Mouse (Mus musculus) ES-E14 (cell line): Measurements from ENCODE around the gene Zmynd11. TPM values are rescaled to one million over a fixed set of nuclear protein-coding genes. Genes with fewer than 3 reads are reported as not detected.
"Not testable (repeated sequence)": the region's sequence is repeated elsewhere in the genome, so short reads cannot be mapped to it uniquely, and the experiment has no call there.

Experiments used
- DNase-seq: peaks from one replicate; pipeline ENCODE4 v3.0.0-alpha.2; 2013; ENCODE audit warnings: low read depth, low spot score
- H3K27ac ChIP-seq: 2 replicates; pipeline ENCODE4 v1.5.1; 2012; ENCODE audit warnings: low read depth, mild to moderate bottlenecking, low read length, moderate library complexity, mixed read lengths; ENCODE audit not compliant: poor library complexity, insufficient read depth, severe bottlenecking
- H3K36me3 ChIP-seq: 2 replicates; pipeline ENCODE4 v1.6.1; 2012; ENCODE audit warnings: mild to moderate bottlenecking, low read length, moderate library complexity, mixed read lengths; ENCODE audit not compliant: control insufficient read depth, poor library complexity, insufficient read depth, severe bottlenecking
- H3K4me1 ChIP-seq, 2 experiments: fragments of 150-350 bp in 1 of 2; sonication (generic) in 1 of 2; 2 replicates each; pipeline ENCODE4 v1.6.1; 2012; ENCODE audit warnings: low read length in 2 of 2, mild to moderate bottlenecking in 1 of 2, mixed read lengths in 1 of 2; ENCODE audit not compliant: control insufficient read depth in 2 of 2, insufficient read depth in 2 of 2, poor library complexity in 1 of 2
- H3K4me3 ChIP-seq, 2 experiments: fragments of 150-350 bp in 1 of 2; sonication (generic) in 1 of 2; 2 replicates each; pipeline ENCODE4 v1.5.1; 2012; ENCODE audit warnings: low read length in 2 of 2, low read depth in 1 of 2, mild to moderate bottlenecking in 1 of 2, mixed read lengths in 1 of 2; ENCODE audit not compliant: insufficient read depth in 1 of 2, poor library complexity in 1 of 2, severe bottlenecking in 1 of 2
- H3K9ac ChIP-seq: 2 replicates; pipeline ENCODE4 v1.6.1; 2012; ENCODE audit warnings: low read depth, mild to moderate bottlenecking, low read length, mixed read lengths; ENCODE audit not compliant: poor library complexity, insufficient read depth, severe bottlenecking
- H3K9me3 ChIP-seq: fragments of 150-350 bp; sonication (generic); 2 replicates; pipeline ENCODE4 v1.6.1; 2012; ENCODE audit warnings: low read depth, mild to moderate bottlenecking, low read length; ENCODE audit not compliant: control insufficient read depth, insufficient read depth
- CHD2 ChIP-seq: IDR thresholded peaks from 2 replicates; pipeline ENCODE4 v1.6.1; 2014; ENCODE audit warnings: mild to moderate bottlenecking, low read depth, low read length, inconsistent platforms
- HCFC1 ChIP-seq: IDR thresholded peaks from 2 replicates; pipeline ENCODE4 v1.6.1; 2012; ENCODE audit warnings: low read length, inconsistent platforms, borderline replicate concordance; ENCODE audit not compliant: insufficient read depth
- MAFK ChIP-seq: IDR thresholded peaks from 2 replicates; pipeline ENCODE4 v1.6.1; 2014; ENCODE audit warnings: mild to moderate bottlenecking, low read depth, low read length, inconsistent platforms; ENCODE audit not compliant: insufficient read depth
- ZC3H11A ChIP-seq: IDR thresholded peaks from 2 replicates; pipeline ENCODE4 v1.6.1; 2012; ENCODE audit warnings: low read depth, mild to moderate bottlenecking, inconsistent platforms, low read length, borderline replicate concordance
- ZNF384 ChIP-seq: IDR thresholded peaks from 2 replicates; pipeline ENCODE4 v1.6.1; 2012; ENCODE audit warnings: low read depth, low read length, inconsistent platforms
- in situ Hi-C, 2 experiments: fragments of 600-800 bp; cut with MboI; formaldehyde crosslinking; loops; one replicate each; pipeline ENCODE4 v1.15.1; 2025; ENCODE audit warnings: low sequenced_read_pairs in 2 of 2, inconsistent platforms in 1 of 2; ENCODE audit not compliant: unreplicated experiment in 2 of 2
- total RNA-seq: library from RNA; depleted of rRNA; stranded (reverse); fragments of 300-350 nt; gene quantifications from 2 replicates; pipeline ENCODE4 v1.2.3, GENCODE M21; 2012

Zmynd11 gene
- total RNA-seq, 1 experiment: 24.3 TPM

DNA sequence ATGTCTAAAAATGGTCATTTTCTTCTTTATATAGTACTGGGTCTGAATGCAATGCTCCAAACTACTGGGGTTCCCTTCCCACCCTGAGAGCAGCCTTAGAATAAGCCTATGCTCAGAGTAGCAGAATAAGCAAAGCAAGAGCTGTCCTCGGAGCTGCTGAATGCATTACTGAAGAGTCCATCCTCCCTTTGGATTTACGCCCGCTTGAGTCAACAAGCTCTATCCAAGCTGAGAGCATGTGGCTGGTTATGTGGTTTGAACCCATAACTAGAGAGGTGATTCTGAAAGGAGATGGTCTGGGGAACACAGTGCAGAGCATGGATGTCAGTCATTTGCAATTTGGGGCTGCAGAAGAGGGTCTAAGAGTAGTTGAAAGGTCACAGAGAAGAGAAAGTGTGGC, 11.4 kb downstream of the Zmynd11 start:
- no peak for DNase-seq
- TF ChIP-seq HCFC1 (no peak), ZNF384 (no peak), ZC3H11A (no peak), CHD2 (no peak), MAFK (no peak)
- H3K27ac ChIP-seq: no peak overlapping the region
- no peak overlapping the region for H3K9ac ChIP-seq
- in situ Hi-C loops: no loop called here
- peaks cover 0 to 3% of the 10 kb centered on the region in 2 experiments; a peak in 1 of 4 replicates for H3K4me1 ChIP-seq
- H3K36me3 ChIP-seq: no peaks in the 10 kb centered on the region
- no peak overlapping the region for H3K4me3 ChIP-seq
- H3K9me3 ChIP-seq: no peaks in the 10 kb centered on the region

DNA sequence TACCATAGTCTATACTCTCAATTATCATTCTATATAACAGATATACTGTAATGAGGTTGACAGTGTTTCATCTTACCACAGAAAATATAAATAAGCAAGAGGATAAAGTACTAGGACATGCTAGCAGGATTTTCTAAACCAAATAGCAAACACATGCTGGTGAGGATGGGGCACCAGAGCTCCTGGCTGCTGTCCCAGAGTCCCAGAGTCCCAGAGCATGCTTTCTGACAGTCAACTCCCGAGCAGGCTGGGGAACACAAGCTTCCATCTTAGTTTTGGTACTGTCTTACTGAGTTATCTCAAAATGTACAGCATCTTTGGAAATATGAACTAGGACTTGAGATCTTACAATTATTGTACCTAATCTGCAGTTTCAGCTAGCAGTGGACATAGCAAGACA, 14.8 kb downstream of the Zmynd11 start:
- Histone ChIP-seq H3K4me1 (no peaks in the 10 kb centered on the region), H3K36me3 (no peaks in the 10 kb centered on the region), H3K27ac (no peak overlapping the region), H3K9ac (no peak overlapping the region), H3K9me3 (no peaks in the 10 kb centered on the region), H3K4me3 (no peak overlapping the region)
- in situ Hi-C loops: no loop called here
- TF ChIP-seq ZNF384 (no peak), MAFK (no peak), CHD2 (no peak), HCFC1 (no peak), ZC3H11A (no peak)
- DNase-seq: no peak

DNA sequence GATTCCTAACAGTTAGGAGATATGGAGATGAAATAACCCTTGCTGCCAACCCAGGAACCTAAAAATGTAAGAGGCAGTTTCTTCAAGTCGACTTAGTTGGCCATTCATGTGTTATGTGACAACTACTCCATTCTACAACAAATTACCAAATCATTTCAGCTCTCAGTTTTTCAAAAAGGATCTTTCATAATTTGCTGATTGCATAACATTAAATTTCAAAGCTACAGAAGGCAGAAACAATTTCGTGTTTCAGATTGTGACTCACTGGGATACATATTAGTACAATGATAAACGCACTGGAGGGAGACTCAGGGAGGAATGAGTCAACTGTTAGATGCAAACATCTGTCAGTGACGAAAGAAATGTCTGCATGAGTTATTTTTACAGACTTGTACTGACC, 15.3 kb downstream of the Zmynd11 start:
- Histone ChIP-seq H3K4me3 (no peak overlapping the region), H3K27ac (no peak overlapping the region), H3K36me3 (no peaks in the 10 kb centered on the region), H3K4me1 (no peaks in the 10 kb centered on the region), H3K9me3 (no peaks in the 10 kb centered on the region), H3K9ac (no peak overlapping the region)
- no peak for DNase-seq
- TF ChIP-seq CHD2 (no peak), ZC3H11A (no peak), HCFC1 (no peak), MAFK (no peak), ZNF384 (no peak)
- in situ Hi-C loops: no loop called here

DNA sequence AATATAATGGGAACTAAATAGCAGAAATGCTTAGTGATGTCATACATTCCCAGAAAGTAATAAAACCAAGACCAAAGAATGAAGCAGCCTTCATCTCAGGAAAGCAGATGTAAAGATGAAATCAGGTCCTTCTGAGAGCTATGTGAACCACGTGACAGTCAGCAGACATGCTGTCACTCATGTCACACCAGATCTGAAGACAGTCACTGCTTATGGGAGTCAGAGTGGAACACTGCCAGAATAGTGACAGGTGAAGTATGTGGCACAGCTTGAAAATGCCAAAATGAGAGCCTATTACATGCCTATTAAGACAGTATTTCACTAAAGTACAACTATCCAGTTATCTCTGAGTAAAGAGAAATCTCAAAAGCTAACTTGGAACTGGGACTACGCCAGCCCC, 26.9 kb downstream of the Zmynd11 start:
- Histone ChIP-seq H3K36me3 (no peaks in the 10 kb centered on the region), H3K9me3 (no peaks in the 10 kb centered on the region), H3K4me1 (no peaks in the 10 kb centered on the region), H3K4me3 (no peak overlapping the region), H3K27ac (no peak overlapping the region), H3K9ac (no peak overlapping the region)
- in situ Hi-C loops: no loop called here
- TF ChIP-seq ZNF384: no peak
- no peak for TF ChIP-seq ZC3H11A
- no peak for TF ChIP-seq CHD2
- TF ChIP-seq MAFK: no peak
- TF ChIP-seq HCFC1: no peak
- no peak for DNase-seq

DNA sequence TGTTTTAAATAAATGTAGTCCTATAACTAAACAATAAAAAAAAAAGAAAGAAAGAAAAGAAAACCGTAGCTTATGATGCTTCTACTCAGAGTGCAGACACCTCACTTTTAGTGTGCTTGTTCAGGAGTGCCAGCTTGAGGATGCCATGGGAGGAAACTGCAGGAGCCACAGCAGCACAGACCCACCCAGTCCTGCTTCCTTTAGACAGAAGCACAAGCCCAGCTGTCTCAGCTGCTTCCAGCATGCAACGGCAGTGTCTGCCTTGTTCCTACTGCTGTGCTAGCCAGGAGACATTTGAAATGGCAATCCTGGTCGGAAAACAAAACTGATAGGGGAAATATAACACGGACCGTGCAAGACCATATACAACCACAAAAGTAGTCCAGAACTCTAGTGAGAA, 28.1 kb downstream of the Zmynd11 start:
- Histone ChIP-seq H3K9me3 (no peaks in the 10 kb centered on the region), H3K4me1 (no peaks in the 10 kb centered on the region), H3K27ac (no peak overlapping the region), H3K4me3 (no peak overlapping the region), H3K36me3 (no peaks in the 10 kb centered on the region), H3K9ac (no peak overlapping the region)
- TF ChIP-seq CHD2 (no peak), ZNF384 (no peak), MAFK (no peak), ZC3H11A (no peak), HCFC1 (no peak)
- in situ Hi-C loops: no loop called here
- DNase-seq: no peak

DNA sequence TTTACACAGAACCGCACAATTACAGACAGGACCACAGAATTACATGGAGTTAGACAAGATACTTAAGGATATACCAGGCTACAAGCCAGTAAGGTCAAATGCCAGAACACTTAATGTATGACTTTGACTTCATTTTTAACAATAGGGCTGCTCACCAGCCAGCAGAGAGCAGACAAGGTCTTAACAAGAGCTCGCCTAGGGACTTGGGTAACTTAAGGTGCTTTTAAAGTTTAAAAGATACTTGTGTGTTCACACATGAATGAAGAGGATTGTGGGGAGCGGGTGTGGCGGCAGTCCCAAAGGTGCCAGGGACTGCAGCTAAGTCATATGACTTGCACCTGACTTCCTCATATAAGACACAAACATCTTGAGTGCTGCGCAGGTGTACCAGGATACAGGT, 32.9 kb downstream of the Zmynd11 start:
- H3K4me1 ChIP-seq, H3K4me3 ChIP-seq, H3K27ac ChIP-seq, in situ Hi-C loops, H3K36me3 ChIP-seq, DNase-seq, H3K9me3 ChIP-seq, H3K9ac ChIP-seq: not testable (repeated sequence)
